Mouse (Mus musculus) liver, embryonic 15.5 days (tissue): ENCODE results near the gene Rps6ka1. TPM values are rescaled to one million over a fixed set of nuclear protein-coding genes. Genes with fewer than 3 reads are reported as not detected.
A peak's percentile ranks its signal among the peaks of the same experiment; 100 is the strongest.

Experiments
- ATAC-seq: fragments of 200-750 bp; cut with Nextera tagmentation; 2 replicates; pipeline ENCODE4 v1.8.0; 2017; ENCODE audit warnings: moderate number of reproducible peaks, mild to moderate bottlenecking, moderate library complexity; ENCODE audit not compliant: insufficient read depth
- H3K27ac ChIP-seq: fragments of 300-500 bp; sonication (generic); replicated peaks from 2 replicates; pipeline ENCODE4 v1.5.1; 2015; ENCODE audit warnings: mild to moderate bottlenecking, inconsistent platforms
- H3K27me3 ChIP-seq: fragments of 300-500 bp; sonication (generic); 2 replicates; pipeline ENCODE4 v1.6.1; 2015; ENCODE audit warnings: mild to moderate bottlenecking, inconsistent platforms
- H3K36me3 ChIP-seq: fragments of 300-500 bp; sonication (generic); replicated peaks from 2 replicates; pipeline ENCODE4 v1.6.1; 2015; ENCODE audit warnings: moderate library complexity, mild to moderate bottlenecking, inconsistent platforms
- H3K4me1 ChIP-seq: fragments of 300-500 bp; sonication (generic); replicated peaks from 2 replicates; pipeline ENCODE4 v1.6.1; 2015; ENCODE audit warnings: inconsistent platforms
- H3K4me2 ChIP-seq: fragments of 300-500 bp; sonication (generic); 2 replicates; pipeline ENCODE4 v1.6.1; 2015; ENCODE audit warnings: moderate library complexity, mild to moderate bottlenecking, inconsistent platforms
- H3K4me3 ChIP-seq: fragments of 300-500 bp; sonication (generic); replicated peaks from 2 replicates; pipeline ENCODE4 v1.5.1; 2015; ENCODE audit warnings: mild to moderate bottlenecking, inconsistent platforms
- H3K9ac ChIP-seq: fragments of 300-500 bp; sonication (generic); 2 replicates; pipeline ENCODE4 v1.6.1; 2015; ENCODE audit warnings: moderate library complexity, mild to moderate bottlenecking, inconsistent platforms
- H3K9me3 ChIP-seq: fragments of 300-500 bp; sonication (generic); replicated peaks from 2 replicates; pipeline ENCODE4 v1.6.1; 2016; ENCODE audit warnings: inconsistent platforms
- WGBS: fragments of 180-500 bp; shearing (Covaris S2); methylation state at CpG from one replicate; pipeline ENCODE4 v1.1.7; 2015; ENCODE audit warnings: mixed read lengths; ENCODE audit not compliant: insufficient replicate concordance; 5-methylcytosine and 5-hydroxymethylcytosine counted together
- polyA plus RNA-seq: library from polyadenylated mRNA; unstranded; fragments of >200 nt; fragmentation: Nextera tagmentation; extraction: Ambion mirVana; gene quantifications from 2 replicates; pipeline ENCODE4 v1.2.1, GENCODE M21; 2015

Rps6ka1 gene
- polyA plus RNA-seq, 1 experiment from 2014 or later: 68.0 TPM

GRCm38 (mm10) chr4:133877850-133878755 lies 9.5 kb downstream of the Rps6ka1 start:
- H3K4me2 ChIP-seq: no peak overlapping the region
- peaks cover 79% of the 10 kb centered on the region for H3K4me1 ChIP-seq
- H3K9me3 ChIP-seq: no peaks in the 10 kb centered on the region
- no peak overlapping the region for H3K4me3 ChIP-seq
- WGBS: 71% methylated on average over 14 of the region's 14 CpGs
- H3K27me3 ChIP-seq: no peaks in the 10 kb centered on the region; the same call in 1 of the 2 replicates
- ATAC-seq: no peak
- H3K9ac ChIP-seq: no peak overlapping the region
- H3K27ac ChIP-seq: peak overlapping the region; percentile 98; the same call in 1 of the 2 replicates
- no peaks in the 10 kb centered on the region for H3K36me3 ChIP-seq

DNA sequence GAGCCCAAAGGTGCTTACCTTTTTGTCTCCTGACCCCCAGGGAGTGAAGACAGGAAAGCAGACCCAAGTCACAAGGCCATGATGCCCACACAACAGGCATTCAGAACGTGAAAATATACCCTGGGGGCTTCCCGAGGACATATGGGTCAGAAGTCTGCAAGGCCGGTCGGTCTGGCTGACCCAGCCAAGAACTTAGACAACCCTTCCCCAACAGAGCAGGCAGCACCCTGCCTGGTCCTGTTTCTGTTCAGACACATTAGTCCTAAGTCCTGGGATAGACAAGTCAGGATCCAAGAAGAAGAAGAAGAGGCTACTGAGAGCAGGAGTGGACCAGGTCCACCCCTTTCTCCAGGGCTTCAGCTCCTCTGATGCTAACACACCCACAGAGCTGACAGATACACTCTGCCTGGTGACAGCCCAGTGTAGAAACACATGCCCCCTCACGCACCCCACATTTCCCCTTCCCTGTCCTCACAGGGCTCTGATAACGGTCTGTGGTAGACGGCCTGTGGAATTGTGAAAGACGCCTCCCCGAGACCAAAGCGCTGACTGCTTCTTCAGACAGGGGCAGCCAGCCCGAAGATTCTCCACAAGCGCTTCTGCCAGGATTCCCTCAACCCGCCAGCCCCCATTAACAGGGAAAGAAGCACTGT lies 12.6 kb downstream of the Rps6ka1 start:
- peaks cover 95% of the 10 kb centered on the region for H3K4me1 ChIP-seq
- ATAC-seq: no peak
- H3K27me3 ChIP-seq: no peaks in the 10 kb centered on the region

DNA sequence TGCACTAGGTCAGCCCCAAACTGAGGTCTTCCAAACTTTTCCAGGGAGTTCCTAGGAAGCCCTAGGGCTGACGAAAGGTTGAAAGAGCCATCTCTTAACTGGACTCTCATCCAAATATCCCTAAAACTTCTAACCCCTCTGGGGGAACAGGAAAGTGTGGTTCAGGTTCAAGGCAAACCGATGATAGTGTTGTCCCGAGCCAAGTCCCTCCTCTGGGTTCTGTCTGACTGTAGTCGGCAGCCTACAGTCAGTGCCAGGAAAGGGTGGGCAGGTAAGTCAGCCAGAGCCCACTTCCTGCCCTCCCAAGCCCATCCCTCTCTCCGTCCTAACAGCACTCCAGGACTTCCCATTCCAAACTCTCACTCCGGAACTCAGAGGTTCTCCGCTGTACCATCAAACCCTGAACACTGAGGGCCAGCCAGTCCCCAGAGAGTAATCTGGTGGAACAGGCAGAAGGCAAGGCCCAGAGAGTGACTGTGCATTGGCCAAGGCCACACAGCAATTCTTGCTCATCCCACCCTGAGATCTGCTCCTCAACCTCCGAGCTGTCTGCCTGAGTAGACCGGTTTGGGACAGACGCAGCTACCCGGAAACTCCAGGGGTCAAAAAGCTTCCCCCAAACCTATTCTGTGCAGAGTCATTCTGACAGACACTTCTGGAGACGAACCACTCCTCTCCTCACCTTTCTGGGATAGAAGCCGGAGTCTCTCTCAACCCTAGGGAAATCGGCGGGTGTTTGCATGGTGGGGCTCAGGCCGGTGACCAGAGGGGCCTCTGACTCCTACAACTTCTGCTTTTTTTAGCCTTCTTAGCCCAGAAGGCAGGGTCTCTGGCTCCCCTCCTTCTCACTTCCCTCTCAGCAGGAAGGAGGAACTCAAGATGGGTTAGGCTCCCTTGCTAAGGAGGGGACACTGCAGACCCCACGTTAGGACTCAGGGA lies 13.4 kb downstream of the Rps6ka1 start:
- WGBS: 16% methylated on average over 17 of the region's 17 CpGs
- Histone ChIP-seq H3K36me3 (peaks cover 26% of the 10 kb centered on the region), H3K27me3 (no peaks in the 10 kb centered on the region), H3K9ac (peak overlapping the region; percentile 44), H3K9me3 (no peaks in the 10 kb centered on the region), H3K27ac (peak overlapping the region; percentile 98), H3K4me2 (peak overlapping the region; percentile 76), H3K4me3 (peak overlapping the region; percentile 73), H3K4me1 (peaks cover 88% of the 10 kb centered on the region)
- peak; percentile 49 for ATAC-seq

More for the DNA sequence above, 12.6 kb downstream of the Rps6ka1 start:
- H3K4me3 ChIP-seq: peak overlapping the region; percentile 73
- H3K36me3 ChIP-seq: peaks cover 18% of the 10 kb centered on the region
- peak overlapping the region; percentile 98 for H3K27ac ChIP-seq
- H3K9me3 ChIP-seq: no peaks in the 10 kb centered on the region
- 26% methylated on average over 13 of the region's 13 CpGs for WGBS
- peak overlapping the region; percentile 44 for H3K9ac ChIP-seq
- peak overlapping the region; percentile 76 for H3K4me2 ChIP-seq

DNA sequence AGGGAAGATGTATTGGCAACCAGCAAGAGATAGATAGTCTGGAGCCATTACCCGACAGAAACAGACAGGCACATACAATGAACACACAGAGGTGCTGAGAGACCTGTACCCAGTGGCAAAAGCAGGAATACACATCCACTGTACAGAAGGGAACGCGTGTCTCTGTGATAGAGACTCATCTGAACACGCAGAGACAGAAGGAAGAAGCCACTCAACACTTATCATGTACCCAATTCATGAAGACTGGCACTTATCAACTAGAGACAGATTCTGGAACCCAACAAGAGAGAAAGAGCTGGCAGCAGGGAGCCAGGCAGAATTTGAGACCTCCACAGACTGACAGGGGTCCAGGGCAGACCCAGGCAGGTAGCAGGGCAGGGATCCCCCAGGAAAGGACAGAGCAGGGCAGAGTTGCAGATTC lies 14.2 kb downstream of the Rps6ka1 start:
- Histone ChIP-seq H3K9ac (peak overlapping the region; percentile 44), H3K4me3 (peak overlapping the region; percentile 73), H3K4me2 (peak overlapping the region; percentile 76), H3K9me3 (no peaks in the 10 kb centered on the region), H3K27me3 (no peaks in the 10 kb centered on the region), H3K4me1 (peaks cover 81% of the 10 kb centered on the region), H3K36me3 (peaks cover 34% of the 10 kb centered on the region), H3K27ac (peak overlapping the region; percentile 98)
- peak; percentile 84 for ATAC-seq
- 11% methylated on average over 4 of the region's 4 CpGs for WGBS

DNA sequence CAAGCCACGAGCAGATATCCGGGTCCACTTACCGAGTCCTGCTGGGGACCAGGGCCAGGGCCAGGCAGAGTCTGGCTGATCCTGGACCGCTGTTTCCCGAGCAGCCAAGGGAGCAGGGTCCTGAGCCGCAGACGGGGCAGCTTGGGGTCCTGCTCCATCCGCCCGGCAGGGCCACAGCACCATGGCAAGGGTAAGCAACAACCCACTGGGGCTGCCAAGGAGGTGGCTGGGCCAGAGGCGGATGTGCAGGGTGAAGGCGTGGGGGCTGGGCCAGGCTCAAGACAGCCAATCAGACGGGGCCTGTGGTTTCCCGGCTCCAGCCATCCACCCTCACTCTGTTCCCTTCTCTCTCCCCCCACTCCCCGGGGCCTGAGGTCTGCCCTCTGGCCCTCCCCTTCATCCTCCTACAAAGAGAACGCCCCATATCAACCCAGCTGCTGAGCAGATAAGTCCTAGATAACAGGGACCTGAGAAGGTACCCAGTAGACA lies 14.7 kb downstream of the Rps6ka1 start:
- peak overlapping the region; percentile 72 for H3K9ac ChIP-seq

GRCm38 (mm10) chr4:133872222-133872811 lies 15.3 kb downstream of the Rps6ka1 start:
- H3K4me3 ChIP-seq: peak overlapping the region; percentile 73
- no peaks in the 10 kb centered on the region for H3K9me3 ChIP-seq
- peak; percentile 30 for ATAC-seq
- H3K4me1 ChIP-seq: peaks cover 70% of the 10 kb centered on the region
- H3K9ac ChIP-seq: peak overlapping the region; percentile 72
- peak overlapping the region; percentile 98 for H3K27ac ChIP-seq
- WGBS: 20% methylated on average over 7 of the region's 7 CpGs
- peaks cover 44% of the 10 kb centered on the region for H3K36me3 ChIP-seq
- H3K27me3 ChIP-seq: no peaks in the 10 kb centered on the region
- H3K4me2 ChIP-seq: peak overlapping the region; percentile 76

More for the DNA sequence above, 14.7 kb downstream of the Rps6ka1 start:
- WGBS: 15% methylated on average over 15 of the region's 15 CpGs
- peaks cover 75% of the 10 kb centered on the region for H3K4me1 ChIP-seq
- no peaks in the 10 kb centered on the region for H3K27me3 ChIP-seq
- peak overlapping the region; percentile 73 for H3K4me3 ChIP-seq
- peak overlapping the region; percentile 98 for H3K27ac ChIP-seq
- H3K4me2 ChIP-seq: peak overlapping the region; percentile 76
- ATAC-seq: peak; percentile 84
- H3K9me3 ChIP-seq: no peaks in the 10 kb centered on the region
- H3K36me3 ChIP-seq: peaks cover 40% of the 10 kb centered on the region

DNA sequence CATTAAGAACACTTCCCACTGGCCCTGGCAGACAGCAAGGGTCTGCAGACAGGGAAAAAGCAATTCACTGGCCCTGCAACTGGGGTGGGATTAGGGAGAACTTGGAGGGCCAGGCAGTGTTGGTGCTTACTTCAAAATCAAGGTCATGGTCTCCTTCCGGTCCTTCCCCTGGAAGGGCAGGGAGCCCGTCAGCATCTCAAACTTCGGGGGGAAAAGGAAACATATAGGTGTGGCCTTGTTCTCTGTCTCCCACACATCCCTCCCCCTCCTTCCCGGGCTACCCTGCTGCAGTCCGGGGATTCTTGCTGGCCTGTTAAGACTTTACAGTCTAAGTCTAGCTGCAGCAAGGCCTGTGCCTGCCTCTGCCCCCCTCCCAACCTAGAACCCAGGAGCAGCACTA lies 22.4 kb downstream of the Rps6ka1 start:
- H3K36me3 ChIP-seq: peaks cover 99% of the 10 kb centered on the region
- 82% methylated on average over 5 of the region's 5 CpGs for WGBS
- no peaks in the 10 kb centered on the region for H3K9me3 ChIP-seq
- H3K4me2 ChIP-seq: no peak overlapping the region
- H3K9ac ChIP-seq: no peak overlapping the region
- ATAC-seq: no peak
- H3K27me3 ChIP-seq: no peaks in the 10 kb centered on the region
- H3K4me1 ChIP-seq: peaks cover 6% of the 10 kb centered on the region
- no peak overlapping the region for H3K4me3 ChIP-seq
- H3K27ac ChIP-seq: no peak overlapping the region

DNA sequence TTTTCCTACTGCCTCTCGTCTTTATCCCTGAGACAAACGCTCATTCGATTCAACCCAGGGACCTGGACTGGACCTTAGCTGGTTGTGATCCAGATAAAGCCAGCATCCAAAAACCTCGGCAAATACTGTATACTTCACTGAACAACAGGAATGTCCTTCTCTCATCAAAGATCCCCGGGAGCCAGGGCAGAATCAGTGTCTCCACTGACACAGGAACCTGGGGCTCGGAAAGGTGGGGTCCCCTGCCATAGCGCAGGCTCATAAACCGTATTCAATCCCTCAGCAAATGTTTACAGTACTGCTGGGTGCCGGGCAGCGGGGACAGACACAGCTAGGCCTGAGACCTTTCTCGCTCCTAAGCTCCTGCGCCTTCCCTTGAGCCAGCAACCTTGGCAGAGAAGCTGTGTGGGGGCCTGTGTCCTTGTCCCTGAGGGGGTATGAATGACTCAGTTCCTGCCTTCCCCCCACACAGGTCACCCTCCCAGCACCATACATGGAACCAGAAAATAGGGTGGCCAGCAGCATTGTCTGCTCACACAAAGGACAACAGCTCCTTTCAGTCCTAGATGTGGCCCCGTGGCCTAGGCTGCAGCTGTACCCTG lies 23.1 kb downstream of the Rps6ka1 start:
- H3K27ac ChIP-seq: no peak overlapping the region
- no peak overlapping the region for H3K9ac ChIP-seq
- WGBS: 86% methylated on average over 13 of the region's 13 CpGs
- no peaks in the 10 kb centered on the region for H3K9me3 ChIP-seq
- H3K36me3 ChIP-seq: peaks cover 99% of the 10 kb centered on the region
- no peak overlapping the region for H3K4me2 ChIP-seq
- ATAC-seq: no peak
- no peak overlapping the region for H3K4me3 ChIP-seq
- H3K27me3 ChIP-seq: no peaks in the 10 kb centered on the region
- H3K4me1 ChIP-seq: 0 out of 2 replicates have a peak, but pooled peaks cover 4% of the 10 kb centered on the region

DNA sequence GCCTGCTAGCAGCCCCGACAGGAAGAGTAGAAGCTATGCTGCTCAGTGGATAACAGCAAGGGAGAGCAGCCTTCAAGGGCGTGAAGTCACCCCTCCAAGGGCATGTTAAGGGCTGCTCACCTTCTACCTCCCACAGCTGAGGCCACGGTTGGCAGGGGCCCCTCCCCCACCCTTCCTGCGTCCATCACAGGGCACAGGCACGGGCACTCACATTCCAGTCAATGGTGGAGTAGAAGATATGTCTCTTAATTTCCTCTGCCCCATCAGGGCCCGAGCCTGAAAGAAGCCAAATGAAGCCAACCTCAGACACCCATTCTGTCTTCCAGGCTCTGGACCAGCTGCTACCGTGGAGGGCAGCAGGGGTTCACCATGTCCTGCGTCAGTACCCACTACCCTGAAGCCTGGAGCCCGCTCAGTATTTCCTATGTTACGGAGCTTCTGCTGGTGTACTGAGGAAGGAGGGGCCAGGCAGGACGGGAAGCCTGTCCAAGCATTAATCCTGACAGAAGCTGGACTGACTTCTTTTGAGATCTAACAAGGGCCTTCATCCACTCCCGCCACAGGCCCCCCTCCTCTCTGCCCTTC lies 23.7 kb downstream of the Rps6ka1 start:
- H3K4me3 ChIP-seq: no peak overlapping the region
- H3K4me1 ChIP-seq: 0 out of 2 replicates have a peak, but pooled peaks cover 4% of the 10 kb centered on the region
- no peak overlapping the region for H3K4me2 ChIP-seq
- ATAC-seq: no peak
- 76% methylated on average over 12 of the region's 12 CpGs for WGBS
- H3K9ac ChIP-seq: no peak overlapping the region
- no peaks in the 10 kb centered on the region for H3K9me3 ChIP-seq
- H3K36me3 ChIP-seq: peaks cover 99% of the 10 kb centered on the region
- H3K27ac ChIP-seq: no peak overlapping the region
- no peaks in the 10 kb centered on the region for H3K27me3 ChIP-seq
